Mouse (Mus musculus): ENCODE measurements around the gene Csmd2. TPM values are rescaled to one million over a fixed set of nuclear protein-coding genes. Genes with fewer than 3 reads are reported as not detected.
A peak's percentile ranks its signal among the peaks of the same experiment; 100 is the strongest.

Gene Csmd2
- total and polyA plus RNA-seq, 2 experiments from 2014 or later = 9.1 to 48.2 TPM

- Histone ChIP-seq H3K27ac (ENCODE audit: low read depth, low read length) (peak within 1 kb of the TSS; percentile 62), H3K4me3 (ENCODE audit: low read depth, low read length) (no peak within 1 kb of the TSS), H3K4me2 (ENCODE audit: low read depth, low read length, poor library complexity, severe bottlenecking) (no peak within 1 kb of the TSS), H3K36me3 (ENCODE audit: insufficient read depth, low read length) (no peaks in the 10 kb centered on the region), H3K9ac (replicated peaks; ENCODE audit: low read length, poor library complexity, severe bottlenecking) (no peak within 1 kb of the TSS), H3K9me3 (ENCODE audit: low read length) (no peaks in the 10 kb centered on the region), H3K4me1 (ENCODE audit: insufficient read depth, low read length) (peaks cover 2% of the 10 kb centered on the region; the same call in 1 of the 2 replicates), H3K27me3 (ENCODE audit: insufficient read depth, low read length) (no peaks in the 10 kb centered on the region)
- TF ChIP-seq CTCF (IDR thresholded peaks at IDR 0.05) = no peak
- DNase-seq (ENCODE audit: low spot score) = no peak
- WGBS = 53% methylated on average over 8 of the region's 8 CpGs
- ATAC-seq (ENCODE audit: low FRiP score) = no peak
These were observed 273.4 kb downstream of the Csmd2 start, which contains the start of gene Hmgb4 for GRCm38 (mm10) chr4:128260907-128261560. TSS of gene Hmgb4 (minus strand) at chr4:128260957.

- ATAC-seq (ENCODE audit: low FRiP score) (no peak), DNase-seq (ENCODE audit: low spot score) (no peak)
- Histone ChIP-seq H3K4me3 (ENCODE audit: low read depth, low read length) (no peak overlapping the region), H3K4me1 (ENCODE audit: insufficient read depth, low read length) (no peaks in the 10 kb centered on the region; the same call in 1 of the 2 replicates), H3K9me3 (ENCODE audit: low read length) (no peaks in the 10 kb centered on the region), H3K9ac (replicated peaks; ENCODE audit: low read length, poor library complexity, severe bottlenecking) (no peak overlapping the region), H3K36me3 (ENCODE audit: insufficient read depth, low read length) (no peaks in the 10 kb centered on the region), H3K27me3 (ENCODE audit: insufficient read depth, low read length) (no peaks in the 10 kb centered on the region), H3K27ac (ENCODE audit: low read depth, low read length) (no peak overlapping the region), H3K4me2 (ENCODE audit: low read depth, low read length, poor library complexity, severe bottlenecking) (no peak overlapping the region)
- 89% methylated on average over 5 of the region's 5 CpGs for WGBS
- TF ChIP-seq CTCF (IDR thresholded peaks at IDR 0.05) = no peak
These were observed 276.8 kb downstream of the Csmd2 start for GRCm38 (mm10) chr4:128264491-128264890.

GRCm38 (mm10) chr4:128265341-128265740, 277.7 kb downstream of the Csmd2 start:
- H3K27ac ChIP-seq (ENCODE audit: low read depth, low read length) = no peak overlapping the region
- H3K4me1 ChIP-seq (ENCODE audit: insufficient read depth, low read length) = peaks cover 3% of the 10 kb centered on the region; the same call in 1 of the 2 replicates
- no peak overlapping the region for H3K4me2 ChIP-seq (ENCODE audit: low read depth, low read length, poor library complexity, severe bottlenecking)
- H3K4me3 ChIP-seq (ENCODE audit: low read depth, low read length) = no peak overlapping the region
- H3K9ac ChIP-seq (replicated peaks; ENCODE audit: low read length, poor library complexity, severe bottlenecking) = no peak overlapping the region
- 87% methylated on average over 3 of the region's 3 CpGs for WGBS
- no peaks in the 10 kb centered on the region for H3K36me3 ChIP-seq (ENCODE audit: insufficient read depth, low read length)
- TF ChIP-seq CTCF (IDR thresholded peaks at IDR 0.05) = no peak
- DNase-seq (ENCODE audit: low spot score) (no peak), ATAC-seq (ENCODE audit: low FRiP score) (no peak)
- H3K27me3 ChIP-seq (ENCODE audit: insufficient read depth, low read length) = no peaks in the 10 kb centered on the region
- H3K9me3 ChIP-seq (ENCODE audit: low read length) = no peaks in the 10 kb centered on the region

DNA sequence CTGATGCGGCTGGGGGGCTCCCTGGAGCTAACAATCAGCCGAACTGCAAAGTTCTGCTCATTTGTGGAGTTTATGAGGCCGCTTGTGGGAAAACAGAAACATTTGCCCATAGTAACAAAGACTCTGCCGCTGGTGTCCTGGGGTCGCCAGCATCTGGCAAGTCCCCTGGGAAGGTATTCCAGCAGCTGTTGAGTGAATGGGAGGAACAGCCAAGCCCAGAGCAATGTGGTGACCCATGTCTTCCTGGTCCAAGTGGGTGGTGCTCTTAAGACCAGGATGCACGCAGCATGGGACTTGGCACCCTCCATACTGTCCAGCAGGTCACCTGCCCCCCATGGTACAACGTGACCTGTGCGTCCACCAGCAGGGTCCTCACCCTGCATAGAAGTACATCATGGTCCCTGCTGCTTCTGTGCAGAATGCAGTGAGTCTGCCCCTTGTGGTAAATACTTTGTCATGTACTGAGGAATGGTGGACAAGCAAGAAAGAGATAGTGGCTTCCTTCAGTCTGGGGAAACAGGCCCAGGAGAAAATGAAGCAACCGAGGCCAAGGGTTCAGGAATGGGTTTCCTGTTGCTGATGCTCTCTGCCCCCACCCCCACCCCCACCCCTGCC, 281.7 kb downstream of the Csmd2 start:
- Histone ChIP-seq H3K4me2 (ENCODE audit: low read depth, low read length, poor library complexity, severe bottlenecking) (no peak overlapping the region), H3K4me3 (ENCODE audit: low read depth, low read length) (no peak overlapping the region), H3K4me1 (ENCODE audit: insufficient read depth, low read length) (peaks cover 6% of the 10 kb centered on the region; the same call in 1 of the 2 replicates), H3K27me3 (ENCODE audit: insufficient read depth, low read length) (no peaks in the 10 kb centered on the region), H3K27ac (ENCODE audit: low read depth, low read length) (no peak overlapping the region), H3K9ac (replicated peaks; ENCODE audit: low read length, poor library complexity, severe bottlenecking) (no peak overlapping the region), H3K9me3 (ENCODE audit: low read length) (no peaks in the 10 kb centered on the region), H3K36me3 (ENCODE audit: insufficient read depth, low read length) (no peaks in the 10 kb centered on the region)
- WGBS = 85% methylated on average over 9 of the region's 9 CpGs
- ATAC-seq (ENCODE audit: low FRiP score) = 0 out of 2 replicates have a peak, but pooled peaks have one; percentile 4
- TF ChIP-seq CTCF (IDR thresholded peaks at IDR 0.05) = peak; percentile 63
- DNase-seq (ENCODE audit: low spot score) = peak; percentile 24

GRCm38 (mm10) chr4:128270177-128270576, 282.5 kb downstream of the Csmd2 start:
- H3K27ac ChIP-seq (ENCODE audit: low read depth, low read length) = no peak overlapping the region
- 57% methylated on average over 10 of the region's 10 CpGs for WGBS
- no peak overlapping the region for H3K9ac ChIP-seq (replicated peaks; ENCODE audit: low read length, poor library complexity, severe bottlenecking)
- TF ChIP-seq CTCF (IDR thresholded peaks at IDR 0.05) = no peak
- peaks cover 6% of the 10 kb centered on the region; the same call in 1 of the 2 replicates for H3K4me1 ChIP-seq (ENCODE audit: insufficient read depth, low read length)
- no peak for DNase-seq (ENCODE audit: low spot score)
- no peaks in the 10 kb centered on the region for H3K9me3 ChIP-seq (ENCODE audit: low read length)
- H3K4me3 ChIP-seq (ENCODE audit: low read depth, low read length) = no peak overlapping the region
- H3K27me3 ChIP-seq (ENCODE audit: insufficient read depth, low read length) = no peaks in the 10 kb centered on the region
- no peak for ATAC-seq (ENCODE audit: low FRiP score)
- no peaks in the 10 kb centered on the region for H3K36me3 ChIP-seq (ENCODE audit: insufficient read depth, low read length)
- H3K4me2 ChIP-seq (ENCODE audit: low read depth, low read length, poor library complexity, severe bottlenecking) = no peak overlapping the region

DNA sequence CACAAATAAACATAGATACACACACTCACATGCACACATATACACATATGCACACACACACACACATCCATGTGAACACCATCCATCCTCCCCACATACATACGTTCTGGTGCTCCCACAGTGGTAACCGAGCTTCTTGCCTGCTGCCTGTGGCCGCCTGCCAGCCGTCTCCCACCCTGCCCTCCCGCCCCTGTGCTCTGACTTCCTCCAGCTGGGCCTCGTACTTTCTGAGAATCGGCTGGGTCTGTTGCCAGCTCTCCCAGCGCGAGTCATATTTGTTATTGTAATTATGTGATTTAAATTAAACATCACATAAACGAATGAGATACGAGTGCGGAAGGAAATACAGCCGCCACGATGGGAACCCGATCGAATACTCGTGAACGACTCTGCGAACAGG, 283.3 kb downstream of the Csmd2 start:
- 64% methylated on average over 19 of the region's 19 CpGs for WGBS
- H3K9ac ChIP-seq (replicated peaks; ENCODE audit: low read length, poor library complexity, severe bottlenecking) = no peak overlapping the region

More for the DNA sequence above, 283.3 kb downstream of the Csmd2 start:
- Histone ChIP-seq H3K4me3 (ENCODE audit: low read depth, low read length) (no peak overlapping the region), H3K4me1 (ENCODE audit: insufficient read depth, low read length) (peaks cover 6% of the 10 kb centered on the region; the same call in 1 of the 2 replicates), H3K4me2 (ENCODE audit: low read depth, low read length, poor library complexity, severe bottlenecking) (no peak overlapping the region), H3K9me3 (ENCODE audit: low read length) (no peaks in the 10 kb centered on the region), H3K27me3 (ENCODE audit: insufficient read depth, low read length) (no peaks in the 10 kb centered on the region), H3K36me3 (ENCODE audit: insufficient read depth, low read length) (no peaks in the 10 kb centered on the region), H3K27ac (ENCODE audit: low read depth, low read length) (no peak overlapping the region)
- ATAC-seq (ENCODE audit: low FRiP score) = no peak
- peak; percentile 55 for DNase-seq (ENCODE audit: low spot score)
- TF ChIP-seq CTCF (IDR thresholded peaks at IDR 0.05) = no peak

All from midbrain, postnatal 0 days (tissue).